Mouse (Mus musculus): ENCODE results near the gene Clstn2. TPM values are rescaled to one million over a fixed set of nuclear protein-coding genes. Genes with fewer than 3 reads are reported as not detected.

The Clstn2 gene
- 100 to 1,000 TPM in 1 of 2 experiments, 10 to 100 TPM in 1; 93.4 to 102 TPM for total RNA-seq (2021)

GRCm38 (mm10) chr9:98032573-98033272 lies at the start of gene Clstn2:
Gene Clstn2, minus strand, starts transcription at chr9:98033181.
- DNase-seq (ENCODE audit: extremely low spot score in 1 of 2, low spot score in 2 of 2), result peak in 1 of 2 experiments; percentile 79
- intact Hi-C loops (cut with DNase I), result loop anchor here (5.0 to 10.0 kb wide), 5 partner anchors 92 to 858 kb away; no protein-coding TSS in a partner anchor

- intact Hi-C loops (cut with DNase I), result no loop called here
- DNase-seq (ENCODE audit: extremely low spot score in 1 of 2, low spot score in 2 of 2), result no peak
Observed at GRCm38 (mm10) chr9:98067767-98068166, 34.8 kb upstream of the Clstn2 start.

- no peak for DNase-seq (ENCODE audit: extremely low spot score in 1 of 2, low spot score in 2 of 2)
- intact Hi-C loops (cut with DNase I), result no loop called here
Observed at GRCm38 (mm10) chr9:98061646-98062045, 28.7 kb upstream of the Clstn2 start.

GRCm38 (mm10) chr9:98057291-98057690 lies 24.3 kb upstream of the Clstn2 start:
- intact Hi-C loops (cut with DNase I), result no loop called here
- no peak for DNase-seq (ENCODE audit: extremely low spot score in 1 of 2, low spot score in 2 of 2)

GRCm38 (mm10) chr9:98051343-98051742 lies 18.4 kb upstream of the Clstn2 start:
- DNase-seq (ENCODE audit: extremely low spot score in 1 of 2, low spot score in 2 of 2), result no peak
- intact Hi-C loops (cut with DNase I), result no loop called here

GRCm38 (mm10) chr9:98033273-98033855 lies 383 bp upstream of the Clstn2 start:
- intact Hi-C loops (cut with DNase I), result loop anchor here (5.0 to 10.0 kb wide), 5 partner anchors 91 to 859 kb away; no protein-coding TSS in a partner anchor
- DNase-seq (ENCODE audit: extremely low spot score in 1 of 2, low spot score in 2 of 2), result peak in 1 of 2 experiments; percentile 38

- DNase-seq (ENCODE audit: extremely low spot score in 1 of 2, low spot score in 2 of 2), result peak in 1 of 2 experiments; percentile 49
- intact Hi-C loops (cut with DNase I), result loop anchor here (5.0 to 10.0 kb wide), 5 partner anchors 93 to 857 kb away; no protein-coding TSS in a partner anchor
Observed at GRCm38 (mm10) chr9:98031898-98032572, 946 bp downstream of the Clstn2 start.

GRCm38 (mm10) chr9:98030715-98031114 lies 2.3 kb downstream of the Clstn2 start:
- DNase-seq (ENCODE audit: extremely low spot score in 1 of 2, low spot score in 2 of 2), result no peak
- intact Hi-C loops (cut with DNase I), result loop anchor here (5.0 to 10.0 kb wide), 5 partner anchors 94 to 856 kb away; no protein-coding TSS in a partner anchor

GRCm38 (mm10) chr9:98025548-98025947 lies 7.4 kb downstream of the Clstn2 start:
- intact Hi-C loops (cut with DNase I), result no loop called here
- DNase-seq (ENCODE audit: extremely low spot score in 1 of 2, low spot score in 2 of 2), result no peak

- no peak for DNase-seq (ENCODE audit: extremely low spot score in 1 of 2, low spot score in 2 of 2)
- intact Hi-C loops (cut with DNase I), result no loop called here
Observed at GRCm38 (mm10) chr9:98023069-98023468, 9.9 kb downstream of the Clstn2 start.

- DNase-seq (ENCODE audit: extremely low spot score in 1 of 2, low spot score in 2 of 2), result no peak
- intact Hi-C loops (cut with DNase I), result loop anchor here (10.0 kb wide), 1 partner anchor 65 kb away; no protein-coding TSS in a partner anchor
Observed at GRCm38 (mm10) chr9:98019876-98020275, 13.1 kb downstream of the Clstn2 start.

GRCm38 (mm10) chr9:98018687-98019086 lies 14.3 kb downstream of the Clstn2 start:
- no peak for DNase-seq (ENCODE audit: extremely low spot score in 1 of 2, low spot score in 2 of 2)
- intact Hi-C loops (cut with DNase I), result loop anchor here (10.0 kb wide), 1 partner anchor 64 kb away; no protein-coding TSS in a partner anchor

GRCm38 (mm10) chr9:98016576-98016975 lies 16.4 kb downstream of the Clstn2 start:
- DNase-seq (ENCODE audit: extremely low spot score in 1 of 2, low spot score in 2 of 2), result no peak

GRCm38 (mm10) chr9:97996349-97996748 lies 36.6 kb downstream of the Clstn2 start:
- intact Hi-C loops (cut with DNase I), result no loop called here
- peak in 1 of 2 experiments; percentile 68 for DNase-seq (ENCODE audit: extremely low spot score in 1 of 2, low spot score in 2 of 2)

More at GRCm38 (mm10) chr9:98016576-98016975, 16.4 kb downstream of the Clstn2 start:
- intact Hi-C loops (cut with DNase I), result loop anchor here (10.0 kb wide), 1 partner anchor 62 kb away; no protein-coding TSS in a partner anchor

GRCm38 (mm10) chr9:97995723-97996122 lies 37.3 kb downstream of the Clstn2 start:
- intact Hi-C loops (cut with DNase I), result no loop called here
- DNase-seq (ENCODE audit: extremely low spot score in 1 of 2, low spot score in 2 of 2), result peak in 1 of 2 experiments; percentile 32

- intact Hi-C loops (cut with DNase I), result no loop called here
- DNase-seq (ENCODE audit: extremely low spot score in 1 of 2, low spot score in 2 of 2), result no peak
Observed at GRCm38 (mm10) chr9:97992131-97992530, 40.9 kb downstream of the Clstn2 start.

GRCm38 (mm10) chr9:97977339-97977738 lies 55.6 kb downstream of the Clstn2 start:
- DNase-seq (ENCODE audit: extremely low spot score in 1 of 2, low spot score in 2 of 2), result no peak
- intact Hi-C loops (cut with DNase I), result no loop called here

GRCm38 (mm10) chr9:97974801-97975347 lies 58.1 kb downstream of the Clstn2 start:
- peak in 1 of 2 experiments; percentile 45 for DNase-seq (ENCODE audit: extremely low spot score in 1 of 2, low spot score in 2 of 2)
- intact Hi-C loops (cut with DNase I), result no loop called here

- intact Hi-C loops (cut with DNase I), result no loop called here
- DNase-seq (ENCODE audit: extremely low spot score in 1 of 2, low spot score in 2 of 2), result peak; percentile 27 to 45
Observed at GRCm38 (mm10) chr9:97966691-97967090, 66.3 kb downstream of the Clstn2 start.

Data from left cerebral cortex, postnatal 10 days (tissue).